Mouse (Mus musculus) induced T-regulatory cell, adult 2 months (primary cell): ENCODE results near the gene Abcc9.

Source experiments
- DNase-seq: peaks from one replicate; pipeline ENCODE4 v3.0.0-alpha.2; 2012; ENCODE audit warnings: low read depth

The Abcc9 gene

DNA sequence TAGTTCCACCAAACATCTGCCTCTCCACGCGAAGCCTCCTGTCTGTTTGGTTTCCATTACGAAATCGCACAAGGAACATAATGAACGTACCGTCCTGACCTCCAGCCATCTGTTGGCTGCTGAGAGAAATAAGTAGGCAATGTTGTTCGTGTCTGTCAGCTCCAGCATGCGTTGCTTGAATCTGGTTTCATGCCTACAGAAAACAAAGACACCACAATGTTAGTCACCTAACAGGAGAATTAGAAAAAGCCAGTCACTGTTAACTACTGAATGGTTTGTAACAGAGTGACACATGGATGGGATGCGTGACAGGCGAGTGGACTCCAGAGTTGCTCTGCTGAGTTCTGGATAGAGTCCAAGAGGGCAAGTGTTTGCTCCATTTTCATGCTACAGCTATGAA is 87.8 kb downstream of the Abcc9 start:
- no peak for DNase-seq

GRCm38 (mm10) chr6:142612366-142612765 is 89.7 kb downstream of the Abcc9 start:
- no peak for DNase-seq

GRCm38 (mm10) chr6:142609401-142610373 is 92.4 kb downstream of the Abcc9 start:
- DNase-seq = no peak

- DNase-seq = no peak
Measured at GRCm38 (mm10) chr6:142607080-142607479, 95.0 kb downstream of the Abcc9 start.

DNA sequence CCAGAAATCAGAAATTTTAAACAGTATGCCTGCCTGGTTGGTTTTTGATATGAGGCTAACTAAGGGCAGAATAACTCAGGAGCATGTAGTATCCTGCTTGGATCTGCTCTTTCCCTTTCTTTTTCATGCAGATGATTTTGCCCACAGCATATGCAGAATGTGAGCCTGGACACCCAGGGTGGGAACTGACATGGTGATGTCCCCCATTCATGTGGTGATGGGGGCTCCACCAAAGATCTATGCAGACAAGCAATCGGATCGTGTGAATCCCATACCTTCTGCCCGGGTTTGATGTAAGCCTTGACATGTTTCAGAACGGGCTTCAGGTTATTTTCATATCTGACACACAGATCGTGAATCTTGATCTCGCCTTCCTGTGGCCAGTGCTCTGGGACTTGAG is 99.3 kb downstream of the Abcc9 start:
- no peak for DNase-seq

GRCm38 (mm10) chr6:142578831-142579230 is 123.3 kb downstream of the Abcc9 start:
- no peak for DNase-seq

DNA sequence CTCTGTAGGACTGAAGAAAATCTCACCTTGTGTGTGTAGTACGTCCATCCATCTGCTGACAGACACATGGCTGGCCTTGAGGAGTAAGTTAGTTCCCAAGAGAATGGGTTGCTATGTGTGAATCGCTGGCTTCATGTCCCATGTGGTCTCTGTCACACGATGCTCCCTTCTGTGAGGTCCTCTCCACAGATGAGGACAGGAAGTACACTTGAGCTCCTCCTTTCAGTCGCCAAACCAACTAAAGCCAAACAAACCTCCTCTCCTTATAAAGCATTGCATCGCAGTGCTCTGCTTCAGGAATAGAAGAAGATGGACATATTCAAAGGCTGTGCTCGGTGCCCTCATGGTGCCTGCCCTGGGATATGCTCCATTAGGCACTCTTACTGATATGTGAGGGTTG is 124.3 kb downstream of the Abcc9 start:
- DNase-seq = no peak

DNA sequence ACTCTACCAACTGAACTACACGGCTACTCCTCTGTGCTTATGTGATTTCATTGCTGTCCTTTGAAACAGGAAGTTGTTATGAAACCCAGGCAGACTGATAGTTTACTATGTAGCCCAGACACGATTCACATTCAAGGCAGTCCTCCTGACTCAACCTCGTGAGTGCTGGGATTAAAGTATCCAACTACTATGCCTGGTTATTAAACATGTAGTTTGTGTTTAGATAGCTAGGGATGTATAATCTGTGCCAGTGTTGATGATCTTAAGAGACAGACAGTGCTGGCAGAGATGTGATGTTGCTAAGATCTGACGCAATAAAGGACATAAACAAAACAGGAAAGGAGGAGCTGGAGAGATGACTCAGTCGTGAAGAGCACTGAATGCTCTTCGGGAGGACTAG is 129.2 kb downstream of the Abcc9 start:
- DNase-seq = peak; percentile 34

DNA sequence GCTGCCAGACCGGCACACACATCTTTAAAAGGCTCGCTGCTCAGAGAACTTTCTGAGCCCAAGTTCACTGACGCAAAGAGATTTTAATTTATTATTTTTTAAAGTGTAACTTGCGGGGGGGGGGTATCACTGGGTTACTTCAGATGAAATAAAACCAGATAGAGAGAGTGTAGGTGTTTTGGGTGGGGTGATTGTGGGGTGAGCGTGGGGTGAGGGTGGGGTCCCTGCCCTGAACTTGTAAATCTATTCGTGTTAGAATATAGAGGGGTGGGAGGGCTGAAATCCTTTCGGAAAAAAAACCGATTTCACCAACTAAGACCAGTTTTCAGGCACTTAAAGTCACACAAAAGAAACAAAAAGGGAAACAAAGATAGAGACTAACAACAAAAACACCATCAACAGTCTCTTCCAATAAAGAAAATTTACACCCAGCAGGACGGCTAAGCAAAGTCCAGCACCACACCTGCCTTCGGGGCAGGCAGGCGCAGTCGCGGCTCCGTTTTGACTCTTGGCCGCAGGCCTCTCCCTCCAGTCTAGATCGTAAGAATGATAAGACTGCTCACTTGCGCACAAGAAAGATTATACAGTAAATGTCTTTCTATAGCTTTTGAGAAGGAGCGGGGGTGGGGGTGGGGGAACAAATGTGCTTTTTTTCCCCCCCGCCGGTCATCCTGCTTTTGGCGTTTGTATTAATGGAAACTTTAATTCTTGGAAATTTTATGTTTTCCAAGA is 130.3 kb downstream of the Abcc9 start:
- peak; percentile 33 for DNase-seq

GRCm38 (mm10) chr6:142571055-142571618 is 131.0 kb downstream of the Abcc9 start, which contains the start of gene Kcnj8:
Gene Kcnj8 (minus strand): TSS chr6:142571614.
- peak; percentile 11 for DNase-seq

DNA sequence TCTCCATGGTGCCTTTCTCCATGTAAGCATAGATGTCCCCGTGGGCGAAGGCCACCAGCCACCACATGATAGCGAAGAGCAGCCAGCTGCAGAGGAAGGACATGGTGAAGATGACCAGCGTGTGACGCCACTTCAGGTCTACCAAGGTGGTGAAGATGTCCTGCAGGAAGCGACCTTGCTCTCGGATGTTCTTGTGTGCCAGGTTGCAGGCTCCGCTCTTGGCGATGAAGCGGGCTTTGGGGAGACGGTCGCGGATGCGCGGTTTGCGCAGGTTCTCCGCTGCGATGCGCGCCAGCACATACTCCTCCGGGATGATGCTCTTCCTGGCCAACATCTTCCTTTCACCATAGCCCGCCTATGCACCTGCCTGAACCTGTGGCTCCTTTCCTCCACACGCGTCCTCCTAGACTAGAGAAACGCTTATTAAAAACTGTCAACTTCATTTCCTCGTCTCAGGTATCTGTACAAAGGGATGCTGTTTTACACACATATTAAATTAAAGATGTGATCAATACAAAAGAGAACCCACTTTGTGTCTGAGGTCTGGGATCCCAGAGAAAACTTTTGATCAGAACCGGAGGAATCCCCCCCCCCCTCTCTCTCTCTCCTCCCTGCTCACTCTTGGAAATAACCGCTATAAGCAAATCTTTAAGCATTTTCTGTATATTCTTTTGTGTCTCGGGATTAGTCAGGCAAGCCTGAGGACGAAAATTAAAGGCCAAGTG is 131.9 kb downstream of the Abcc9 start:
- DNase-seq = no peak

GRCm38 (mm10) chr6:142568713-142569357 is 133.3 kb downstream of the Abcc9 start:
- no peak for DNase-seq

- no peak for DNase-seq
Measured at GRCm38 (mm10) chr6:142567452-142567851, 134.7 kb downstream of the Abcc9 start.

DNA sequence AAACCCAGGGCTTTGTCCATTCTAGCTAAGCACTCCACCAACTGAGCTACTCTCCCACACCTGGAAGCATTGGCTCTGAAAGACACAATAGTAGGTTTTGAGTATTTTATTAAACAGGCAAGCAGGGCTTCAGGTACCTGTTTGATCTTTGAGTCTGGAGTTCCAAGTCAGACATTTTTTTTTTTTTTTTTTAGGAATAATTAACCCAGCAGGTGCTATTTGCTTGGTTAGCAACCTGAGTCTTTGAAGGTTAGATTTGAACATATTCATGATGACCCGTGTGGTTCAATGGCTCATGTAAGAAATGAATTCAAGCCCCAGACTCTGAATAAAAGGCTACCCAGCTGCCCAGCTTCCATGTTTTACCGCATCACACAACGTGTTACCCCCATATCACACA is 137.4 kb downstream of the Abcc9 start:
- DNase-seq = no peak

DNA sequence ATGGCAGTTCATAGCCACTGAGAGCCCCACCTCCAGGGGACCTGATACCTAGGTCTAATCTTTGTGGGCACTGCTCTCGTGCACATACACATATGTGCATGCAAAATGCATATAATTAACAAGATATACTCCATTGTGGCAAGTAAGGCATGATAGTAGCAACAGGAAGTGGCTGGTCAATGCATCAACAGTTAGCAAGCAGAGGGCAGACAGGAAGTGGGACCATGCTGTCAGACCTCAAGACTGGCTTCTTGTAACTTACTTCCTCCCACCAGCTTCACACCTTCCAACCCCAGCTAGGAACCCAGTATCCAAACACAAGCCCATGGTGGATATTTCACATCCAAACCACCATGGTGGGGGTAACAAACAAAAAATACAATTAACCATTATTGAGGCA is 141.0 kb downstream of the Abcc9 start:
- DNase-seq = peak; percentile 21

DNA sequence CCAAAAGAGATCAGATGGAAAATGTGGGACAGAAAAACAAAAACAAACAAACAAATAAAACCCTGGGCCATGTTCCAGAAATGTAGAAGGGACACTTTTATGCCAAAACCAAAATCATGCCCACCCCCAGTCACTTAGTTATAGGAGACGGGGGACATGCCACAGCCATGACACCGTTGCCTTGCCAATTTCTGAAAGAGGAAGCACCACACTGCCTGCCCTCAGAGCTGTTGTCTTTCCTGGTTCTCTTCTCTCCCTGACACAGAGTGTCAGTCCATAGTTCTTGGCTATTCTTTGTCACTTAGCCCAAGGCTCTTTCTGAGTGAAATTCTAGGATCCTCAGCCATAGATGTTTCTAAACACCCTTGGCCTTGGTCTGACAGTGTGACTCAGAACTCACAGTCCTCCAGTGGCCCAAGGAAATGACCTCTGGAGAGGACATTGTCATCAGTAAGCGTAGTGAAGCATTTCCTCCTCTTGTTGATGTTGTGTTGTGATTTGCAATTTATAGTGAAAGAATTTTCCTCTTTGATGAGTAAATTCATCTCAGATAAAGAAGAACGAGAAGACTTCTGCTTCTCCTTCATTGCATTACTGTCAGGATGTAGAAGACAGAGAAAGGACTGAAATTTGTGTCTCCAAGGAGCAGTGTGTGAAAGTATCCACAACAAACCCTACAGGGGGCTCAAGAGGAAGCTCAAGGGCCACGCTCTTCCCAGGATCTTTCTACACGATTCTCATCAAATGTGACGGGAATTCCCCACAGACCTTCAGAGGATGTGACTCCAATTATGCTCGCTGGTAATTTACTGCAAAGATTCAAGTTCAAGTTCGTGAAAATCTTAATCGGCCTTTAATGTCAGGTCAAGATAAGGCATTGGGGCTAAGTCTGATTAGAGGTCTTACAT is 143.1 kb downstream of the Abcc9 start:
- no peak for DNase-seq

DNA sequence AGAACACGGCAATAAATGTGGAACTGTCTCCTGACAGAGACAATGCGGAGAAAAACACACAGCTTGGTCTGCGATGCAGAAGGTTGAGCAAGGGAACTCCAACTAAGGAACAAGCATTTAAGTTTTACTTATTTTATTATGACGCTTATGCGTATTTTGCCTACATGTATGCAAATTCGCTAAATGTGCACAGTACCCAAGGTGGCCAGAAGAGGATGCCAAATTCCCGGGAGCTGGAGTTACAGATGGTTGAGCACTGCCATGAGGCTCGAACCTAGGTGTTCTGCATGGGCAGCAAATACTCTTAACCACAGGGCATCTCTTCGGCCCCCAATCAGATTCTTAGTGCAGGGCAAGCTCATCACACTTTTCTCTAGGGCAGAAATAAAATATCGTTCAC is 144.0 kb downstream of the Abcc9 start:
- no peak for DNase-seq

GRCm38 (mm10) chr6:142555988-142556387 is 146.1 kb downstream of the Abcc9 start:
- no peak for DNase-seq

GRCm38 (mm10) chr6:142551482-142551881 is 150.6 kb downstream of the Abcc9 start:
- no peak for DNase-seq

- no peak for DNase-seq
Measured at GRCm38 (mm10) chr6:142550871-142551270, 151.2 kb downstream of the Abcc9 start.
